Mouse (Mus musculus) bone marrow, adult 2 months (tissue): ENCODE measurements around the gene Kif18b.

Source experiments
- CTCF ChIP-seq: fragments of 200-500 bp; IDR thresholded peaks from 2 replicates; pipeline ENCODE4 v1.5.1; 2011; ENCODE audit warnings: low read length, control low read depth; ENCODE audit not compliant: control insufficient read depth, insufficient read depth
- POLR2A ChIP-seq: fragments of 200-500 bp; IDR thresholded peaks from 2 replicates; pipeline ENCODE4 v1.6.1; 2011; ENCODE audit warnings: low read depth, mild to moderate bottlenecking, control low read depth, low read length, borderline replicate concordance; ENCODE audit not compliant: control insufficient read depth

- no peak for TF ChIP-seq CTCF
- no peak for TF ChIP-seq POLR2A
These were observed 37.9 kb upstream of the Kif18b start for GRCm38 (mm10) chr11:102962861-102963245.
